Mouse (Mus musculus): ENCODE measurements around the gene Crtc1.

The Crtc1 gene

DNA sequence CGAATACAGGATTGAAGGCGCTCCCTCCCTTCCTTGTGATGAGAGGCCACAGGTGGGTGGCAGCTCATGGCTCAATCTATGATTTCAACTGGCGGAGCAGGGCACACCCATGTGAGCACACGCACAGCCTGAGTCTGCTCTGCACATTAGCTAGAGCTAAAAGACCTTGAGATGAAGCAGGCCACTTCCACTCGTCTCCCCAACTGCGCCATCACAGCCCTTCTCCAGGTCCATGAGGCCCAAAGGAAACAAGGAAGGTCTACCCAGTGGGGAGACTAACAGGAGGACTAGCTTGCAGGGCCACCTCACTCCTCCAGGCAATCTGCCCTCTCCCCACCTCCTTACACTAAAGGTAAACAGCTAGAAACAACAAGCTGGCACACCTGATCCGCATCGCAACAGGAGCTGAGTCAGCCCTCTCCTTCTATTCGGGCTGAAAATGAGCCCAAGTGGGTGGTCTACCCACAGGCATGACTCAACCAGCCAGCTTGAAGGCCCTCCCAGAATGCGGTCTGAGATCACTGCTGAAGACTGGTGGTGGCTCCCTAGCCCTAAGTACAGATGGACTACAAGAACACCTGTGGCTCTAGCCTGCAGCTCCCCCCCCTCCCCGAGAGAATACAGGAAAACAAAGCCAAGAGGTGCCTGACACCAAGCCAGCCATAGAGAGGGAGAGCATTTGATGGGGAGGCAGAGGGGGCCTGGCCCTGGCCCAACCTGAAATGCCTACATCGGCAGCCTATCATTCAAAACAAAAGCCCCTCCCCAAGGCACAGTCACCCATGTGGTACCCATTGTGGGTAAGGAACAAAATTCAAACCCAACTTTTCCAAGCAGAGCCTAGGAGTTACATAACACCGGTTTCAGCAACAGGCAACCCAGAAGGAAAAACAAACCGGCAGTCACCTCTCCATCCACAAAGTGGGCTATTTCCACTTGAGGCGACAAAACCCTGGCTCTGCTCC lies 88.1 kb downstream of the Crtc1 start:
- DNase-seq (ENCODE audit: low read depth, low spot score), result no peak

- DNase-seq (ENCODE audit: low read depth, low spot score), result no peak
Measured at GRCm38 (mm10) chr8:70347860-70348420, 91.4 kb downstream of the Crtc1 start.

GRCm38 (mm10) chr8:70347443-70347842 lies 91.9 kb downstream of the Crtc1 start:
- DNase-seq (ENCODE audit: low read depth, low spot score), result no peak

GRCm38 (mm10) chr8:70344279-70344678 lies 95.1 kb downstream of the Crtc1 start:
- no peak for DNase-seq (ENCODE audit: low read depth, low spot score)

GRCm38 (mm10) chr8:70343696-70344095 lies 95.7 kb downstream of the Crtc1 start:
- no peak for DNase-seq (ENCODE audit: low read depth, low spot score)

DNA sequence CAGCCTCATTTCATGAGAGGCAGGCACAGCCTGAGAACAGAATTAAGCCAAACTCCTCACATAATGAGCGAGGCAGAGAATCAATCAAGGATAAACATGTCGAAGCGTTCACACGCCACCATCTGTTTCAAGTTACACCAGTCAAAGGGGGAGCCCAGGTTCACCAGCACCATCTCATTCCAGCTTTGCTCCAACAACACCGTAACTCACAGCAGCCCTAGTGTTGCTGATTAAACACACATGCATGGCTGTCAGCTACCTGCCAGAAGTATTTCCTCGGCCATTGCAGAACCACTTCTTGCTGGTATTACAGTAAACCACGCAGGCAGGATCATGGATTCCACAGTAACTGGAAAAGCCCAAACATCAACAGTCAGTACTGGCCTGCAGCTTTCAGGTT lies 96.3 kb downstream of the Crtc1 start:
- no peak for DNase-seq (ENCODE audit: low read depth, low spot score)

DNA sequence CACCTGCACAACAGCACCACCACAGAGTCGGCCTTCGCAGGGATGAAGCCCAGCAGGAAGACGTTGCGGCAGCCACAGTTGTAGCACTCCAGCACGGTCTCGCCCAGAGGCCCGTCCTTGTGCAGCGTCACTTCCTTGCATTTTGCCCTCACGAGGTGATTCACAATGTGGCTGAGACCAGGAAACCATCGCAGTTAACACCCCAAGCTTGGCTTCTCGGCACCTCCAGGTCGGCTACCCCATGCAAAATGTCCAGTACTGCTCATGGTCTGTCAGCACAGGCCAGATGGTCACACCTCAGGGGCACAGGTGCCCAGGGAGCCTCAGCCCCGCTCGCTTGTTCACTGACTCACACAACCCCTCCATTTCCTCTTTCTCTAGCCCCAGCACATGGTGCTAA lies 97.4 kb downstream of the Crtc1 start:
- DNase-seq (ENCODE audit: low read depth, low spot score), result no peak

DNA sequence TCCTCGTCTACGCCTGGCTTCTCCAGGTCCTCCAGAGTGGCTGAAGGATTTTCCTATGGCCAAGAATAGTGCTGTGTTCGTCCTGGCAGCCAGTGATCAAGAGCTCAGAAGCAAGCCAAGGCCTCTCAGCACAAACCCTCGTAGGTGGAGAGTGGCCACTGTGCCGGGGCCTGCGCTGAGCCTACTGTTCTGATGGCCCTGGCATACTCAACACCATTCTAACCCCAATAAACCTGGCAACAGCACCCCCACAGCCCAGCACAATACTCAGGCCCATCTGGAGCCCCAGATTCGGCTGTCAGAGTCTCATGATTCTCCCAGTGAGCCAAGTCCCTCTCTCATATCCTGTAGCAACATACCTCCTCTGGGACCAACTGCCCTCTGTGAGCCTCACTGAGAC lies 98.7 kb downstream of the Crtc1 start:
- no peak for DNase-seq (ENCODE audit: low read depth, low spot score)

DNA sequence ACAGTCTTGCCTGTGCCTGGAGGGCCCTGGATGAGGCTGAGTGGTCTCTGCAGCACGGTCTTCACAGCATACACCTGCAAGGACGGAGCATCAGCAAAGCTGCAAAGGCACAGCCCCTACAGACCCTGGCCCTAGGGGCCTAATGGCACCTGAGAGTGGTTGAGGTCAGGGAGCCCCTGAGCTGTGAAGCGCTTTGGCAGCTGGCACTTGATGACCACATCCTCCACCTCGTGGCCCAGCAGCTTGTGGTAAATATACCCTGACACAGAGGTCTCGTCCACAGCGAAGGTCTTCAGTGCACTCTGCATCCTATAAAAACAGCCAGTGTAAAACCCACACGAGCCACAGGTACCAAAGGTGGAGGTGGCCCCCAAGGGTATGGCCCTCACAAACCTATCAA lies 100.4 kb downstream of the Crtc1 start:
- DNase-seq (ENCODE audit: low read depth, low spot score), result no peak

GRCm38 (mm10) chr8:70332878-70333202 lies 106.5 kb downstream of the Crtc1 start:
- no peak for DNase-seq (ENCODE audit: low read depth, low spot score)

Data from brain, embryonic 18.5 days (tissue).